Mouse (Mus musculus) heart, postnatal 10 days (tissue): ENCODE results near the gene Ush1g. TPM values are rescaled to one million over a fixed set of nuclear protein-coding genes. Genes with fewer than 3 reads are reported as not detected.

Source experiments
- DNase-seq, 2 experiments: peaks; one replicate each; pipeline ENCODE4 v3.0.0; 2021
- intact Hi-C: fragments of 180-260 bp; cut with DNase I; formaldehyde crosslinking; loops from one replicate; pipeline ENCODE4 v1.15.1; 2025
- total RNA-seq, 2 experiments: library from RNA; stranded (reverse); gene quantifications; 2 replicates each; pipeline ENCODE4 v1.2.3; 2021

The Ush1g gene
- total RNA-seq, 2 experiments from 2014 or later: 0.07 to 0.12 TPM

DNA sequence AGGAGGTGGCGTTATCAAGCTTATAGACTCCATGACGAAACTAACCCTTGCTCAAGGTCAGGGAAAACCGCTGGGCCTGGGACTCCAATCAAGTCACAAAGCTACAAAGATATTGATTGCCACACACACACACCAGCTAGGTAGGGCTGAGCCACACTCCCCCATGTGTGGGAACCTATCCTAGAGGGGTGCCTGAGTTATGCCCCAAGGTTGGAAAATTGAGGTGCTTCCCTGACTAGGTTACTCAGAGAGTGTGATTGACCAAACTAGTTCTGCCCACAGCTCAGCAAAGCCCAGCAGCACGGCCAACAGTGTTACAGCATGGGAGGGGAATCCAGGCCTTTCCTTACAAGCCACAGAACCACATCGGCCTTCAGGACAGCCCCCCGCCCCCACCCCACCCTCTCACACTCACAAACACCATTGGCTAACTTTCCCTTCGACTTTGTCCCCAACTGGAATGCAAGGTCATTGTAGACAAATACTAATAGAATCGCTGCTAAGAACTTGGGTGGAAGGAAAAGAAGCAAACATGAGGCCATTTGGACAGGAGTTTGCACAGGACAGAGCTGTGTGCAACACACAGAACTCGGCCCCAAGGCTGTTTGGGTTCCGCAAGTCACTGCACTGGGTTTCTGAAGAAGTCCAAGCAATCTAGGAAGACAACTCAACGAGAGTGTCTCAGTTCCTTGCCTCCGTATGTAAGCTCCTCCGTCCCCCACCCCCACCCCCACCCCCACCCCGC, 29.0 kb downstream of the Ush1g start:
- intact Hi-C loops: no loop called here
- DNase-seq: no peak

DNA sequence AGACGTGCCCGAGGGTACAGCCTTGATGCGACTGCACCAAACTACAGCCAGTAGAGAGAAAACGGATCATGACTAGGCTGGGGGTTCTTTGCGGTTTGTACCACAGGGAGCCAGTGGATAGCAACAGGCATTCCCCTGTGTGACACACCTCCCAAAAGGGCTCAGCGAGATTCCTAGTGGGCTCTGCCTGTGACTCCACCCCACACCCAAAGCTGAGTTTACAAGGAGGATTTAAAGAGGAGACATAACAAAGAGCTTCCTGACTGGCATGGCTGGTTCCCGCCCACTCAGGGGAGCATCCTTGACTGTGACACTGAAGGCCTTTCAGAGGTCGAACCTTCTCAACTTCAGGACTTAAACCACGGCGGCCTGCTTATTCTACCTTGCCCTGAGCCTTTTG, 30.3 kb downstream of the Ush1g start:
- intact Hi-C loops: no loop called here
- no peak for DNase-seq

DNA sequence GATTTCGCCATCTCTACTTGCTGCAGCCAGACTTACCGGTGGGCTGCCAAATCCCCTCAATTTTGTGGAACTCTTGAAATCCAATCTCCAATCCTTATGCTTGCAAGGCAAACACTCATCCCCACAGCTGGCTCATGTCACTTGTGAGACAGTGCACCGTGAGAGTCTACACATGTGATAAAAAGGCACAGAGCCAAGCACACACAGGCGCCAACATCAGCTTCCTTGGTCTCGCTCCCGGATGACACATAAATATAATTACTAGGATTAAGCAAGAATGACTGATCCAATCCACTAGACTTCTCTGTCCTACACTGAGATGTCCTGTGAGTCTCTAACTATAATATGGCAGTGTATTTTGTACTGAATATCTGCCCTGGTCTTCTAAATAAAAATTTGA, 30.9 kb downstream of the Ush1g start:
- intact Hi-C loops: no loop called here
- peak; percentile 89 for DNase-seq

DNA sequence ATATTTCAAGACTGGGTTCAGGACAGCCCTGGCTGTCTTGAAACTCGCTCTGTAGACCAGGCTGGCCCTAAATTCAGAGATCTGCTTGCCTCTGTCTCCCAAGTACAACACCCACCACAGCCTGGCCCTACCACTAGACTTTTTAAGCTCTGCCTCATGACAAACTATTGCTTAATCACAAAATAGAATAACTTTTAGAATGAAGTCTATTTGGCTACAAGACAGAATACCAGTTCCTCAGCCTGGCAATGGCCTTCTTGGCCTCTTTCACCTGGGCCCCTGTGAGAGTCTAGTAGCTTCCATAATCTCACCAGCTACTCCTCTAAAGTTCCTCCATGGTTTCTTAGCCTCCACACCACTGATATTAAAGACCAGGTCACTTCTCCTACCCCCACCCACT, 31.5 kb downstream of the Ush1g start:
- intact Hi-C loops: no loop called here
- no peak for DNase-seq

GRCm38 (mm10) chr11:115289885-115290284, 32.0 kb downstream of the Ush1g start:
- intact Hi-C loops: no loop called here
- no peak for DNase-seq

DNA sequence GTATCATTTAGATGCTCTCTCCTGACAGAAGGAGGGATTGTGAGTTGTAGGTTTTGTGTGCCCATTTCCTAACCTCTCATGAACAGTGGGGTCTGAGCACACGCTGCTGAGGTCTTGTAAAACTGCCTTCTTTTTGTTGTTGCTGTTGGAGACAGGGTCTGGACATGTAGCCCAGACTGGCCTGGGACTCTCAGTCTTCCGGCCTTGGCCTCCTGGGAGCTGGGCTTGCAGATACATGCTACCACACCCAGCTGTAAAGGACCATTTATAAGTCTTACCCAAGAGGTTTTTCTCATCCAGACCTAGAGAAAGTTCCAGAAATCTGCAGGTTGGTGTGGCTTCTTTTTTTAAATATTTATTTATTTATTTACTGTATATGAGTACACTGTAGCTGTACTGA, 33.5 kb downstream of the Ush1g start:
- intact Hi-C loops: no loop called here
- DNase-seq: no peak

DNA sequence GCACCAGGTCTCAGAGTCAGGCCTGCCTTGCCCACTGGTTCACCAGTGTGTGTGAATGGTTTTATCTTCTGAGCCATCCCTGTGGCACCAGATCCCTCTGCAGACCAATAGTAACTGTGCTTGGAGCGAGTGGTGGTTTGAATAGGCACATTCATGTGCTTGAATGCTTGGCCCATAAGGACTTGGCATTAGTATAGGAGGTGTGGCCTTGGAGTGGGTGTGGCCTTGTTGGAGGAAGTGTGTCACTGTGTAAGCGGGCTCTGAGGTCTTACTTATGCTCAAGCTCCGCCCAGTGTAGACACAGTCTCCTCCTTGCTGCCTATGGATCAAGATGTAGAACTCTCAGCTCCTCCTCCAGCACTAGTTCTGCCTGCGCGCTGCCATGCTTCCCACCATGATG, 34.5 kb downstream of the Ush1g start:
- DNase-seq: no peak
- intact Hi-C loops: no loop called here

DNA sequence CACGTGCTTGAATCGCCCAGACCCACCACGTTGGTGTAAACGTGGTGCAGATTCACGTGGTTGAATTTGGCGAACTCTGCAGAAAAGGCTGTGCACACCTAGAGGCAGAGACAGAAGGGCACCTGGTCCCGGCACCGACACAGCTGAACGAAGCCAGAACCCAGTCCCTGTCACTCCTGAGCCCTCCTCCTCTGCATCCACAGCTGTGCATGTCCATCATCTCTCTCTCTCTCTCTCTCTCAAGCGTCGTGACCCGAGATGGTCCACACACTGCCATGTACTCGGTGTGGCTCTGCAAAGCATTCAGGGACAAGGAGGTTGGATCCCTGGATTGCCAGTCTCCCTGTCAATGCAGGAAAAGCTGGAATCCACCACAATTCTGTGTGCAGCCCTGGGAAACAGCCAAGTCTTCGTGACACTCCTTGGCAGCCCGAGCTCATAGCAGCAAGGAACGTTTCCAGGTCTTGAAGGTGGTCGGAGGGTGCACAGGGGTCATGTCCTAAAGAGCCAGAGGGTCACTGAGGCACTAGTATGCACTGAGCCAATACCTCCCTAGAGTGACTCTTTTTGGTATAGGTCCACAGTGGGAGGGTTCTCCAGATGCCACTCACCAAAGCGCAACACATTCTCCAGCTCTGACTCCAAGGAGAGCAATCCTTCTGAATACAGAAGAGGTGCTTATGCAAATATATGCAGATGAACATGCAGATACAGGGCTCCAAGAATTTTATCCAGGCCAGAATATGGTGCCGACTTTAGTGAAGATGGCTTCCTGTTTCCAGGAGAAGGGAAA, 35.4 kb downstream of the Ush1g start:
- DNase-seq: no peak
- intact Hi-C loops: no loop called here

- no peak for DNase-seq
- intact Hi-C loops: no loop called here
Observed at GRCm38 (mm10) chr11:115285282-115285681, 36.6 kb downstream of the Ush1g start.

GRCm38 (mm10) chr11:115283891-115284620, 37.8 kb downstream of the Ush1g start:
- DNase-seq: no peak

DNA sequence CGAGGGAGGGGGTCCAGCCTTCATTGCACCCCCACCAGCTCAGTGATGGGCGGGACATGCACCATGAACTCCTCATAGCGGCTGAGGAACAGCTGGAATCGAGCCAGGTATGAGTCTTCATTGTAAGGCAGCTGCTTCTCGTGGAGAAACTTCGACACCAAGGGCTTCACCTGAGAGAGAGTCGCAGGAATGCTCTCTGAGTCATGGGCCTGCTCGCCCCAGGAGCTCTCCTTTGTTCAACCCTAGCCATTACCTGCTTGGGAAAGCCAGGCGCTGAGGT, 38.4 kb downstream of the Ush1g start:
- DNase-seq: no peak
- intact Hi-C loops: no loop called here

More at GRCm38 (mm10) chr11:115283891-115284620, 37.8 kb downstream of the Ush1g start:
- intact Hi-C loops: no loop called here

GRCm38 (mm10) chr11:115282723-115283485, 38.9 kb downstream of the Ush1g start:
- intact Hi-C loops: no loop called here
- no peak for DNase-seq

DNA sequence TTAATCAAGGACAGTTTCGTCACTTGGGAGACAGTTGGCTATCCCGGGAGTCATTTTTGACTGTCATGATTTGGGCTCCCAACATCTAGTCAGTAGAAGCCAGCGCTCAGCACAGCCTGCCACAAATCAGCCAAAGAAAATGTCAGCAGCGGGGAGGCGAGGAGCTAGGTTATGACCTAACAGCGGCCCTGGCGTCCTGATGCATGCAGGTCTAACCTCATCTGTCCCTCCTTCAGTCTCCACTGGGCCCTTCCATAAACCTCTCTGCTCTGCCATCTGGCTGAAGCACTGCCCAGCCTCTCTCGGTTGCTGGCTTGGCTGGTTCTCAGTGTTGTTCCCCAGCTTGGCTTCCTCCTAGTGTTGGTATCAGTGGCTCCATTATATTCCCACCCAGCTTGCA, 39.5 kb downstream of the Ush1g start:
- peak; percentile 52 to 57 for DNase-seq
- intact Hi-C loops: no loop called here

GRCm38 (mm10) chr11:115279726-115280125, 42.1 kb downstream of the Ush1g start:
- intact Hi-C loops: no loop called here
- no peak for DNase-seq

- intact Hi-C loops: no loop called here
- no peak for DNase-seq
Observed at GRCm38 (mm10) chr11:115278176-115278575, 43.7 kb downstream of the Ush1g start.

- no peak for DNase-seq
- intact Hi-C loops: no loop called here
Observed at GRCm38 (mm10) chr11:115277604-115277975, 44.3 kb downstream of the Ush1g start.

DNA sequence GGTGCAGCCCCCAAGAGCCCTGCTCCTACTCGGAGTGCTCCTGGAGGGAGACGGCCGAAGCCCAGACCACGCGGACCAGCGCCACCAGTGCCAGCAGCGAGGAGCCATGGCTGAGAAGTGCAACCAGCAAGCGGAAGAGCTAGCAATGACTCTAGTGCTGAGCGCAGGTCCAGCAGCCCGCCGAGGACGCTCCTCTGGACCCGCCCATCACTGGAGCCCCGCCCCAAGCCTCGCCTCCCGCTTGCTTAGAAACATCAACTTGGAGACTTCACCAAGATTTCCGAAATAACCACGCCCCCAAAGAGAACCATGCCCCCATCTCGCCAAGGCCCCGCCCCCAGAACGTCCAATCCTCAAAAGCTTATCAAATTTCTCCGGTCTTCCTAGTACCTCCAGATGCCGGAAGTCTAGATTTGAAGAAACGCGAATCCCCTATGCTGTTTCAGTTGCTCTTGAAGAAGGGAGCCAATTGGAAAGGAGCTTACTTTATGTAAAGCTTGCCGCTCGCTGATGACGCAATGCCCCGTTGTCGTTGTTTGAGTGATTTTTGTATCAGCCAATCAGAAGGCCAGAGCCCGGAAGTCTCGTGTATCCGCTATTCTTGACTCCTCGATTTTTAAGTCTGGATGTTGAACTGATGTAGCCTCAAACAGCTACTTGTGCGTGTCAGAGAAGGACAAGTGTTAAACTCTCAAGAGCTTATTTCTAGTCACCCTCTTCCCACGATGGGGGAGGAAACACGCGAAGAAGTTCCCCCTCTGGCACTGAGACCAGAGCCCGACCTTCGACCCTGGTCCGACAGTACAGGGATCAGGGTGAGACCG, 44.8 kb downstream of the Ush1g start, which contains the start of gene Fdxr:
Fdxr (minus strand) TSS at position 271 of the 824 bp plus-strand sequence.
- intact Hi-C loops: no loop called here
- DNase-seq: peak; percentile 99

- DNase-seq: no peak
Observed at GRCm38 (mm10) chr11:115275954-115276353, 45.9 kb downstream of the Ush1g start.

DNA sequence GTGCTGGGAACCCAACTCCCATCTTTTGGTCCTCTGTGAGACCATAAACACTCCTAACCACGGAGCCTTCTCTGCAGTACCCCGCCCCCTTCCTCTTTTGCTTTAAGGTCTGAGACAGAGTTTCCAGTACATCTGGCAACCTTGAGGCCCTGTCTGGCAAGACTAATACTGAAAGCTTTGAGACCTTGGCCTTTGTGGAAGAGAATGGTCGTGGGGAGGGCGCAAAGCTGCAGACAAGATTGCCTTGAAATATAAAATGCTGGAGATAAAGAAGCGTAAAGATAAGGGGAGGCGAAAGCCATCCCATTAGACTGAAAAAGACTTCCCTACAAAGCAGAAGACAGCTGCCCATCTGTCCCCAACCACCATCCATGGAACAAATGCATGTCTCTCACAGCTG, 46.3 kb downstream of the Ush1g start:
- no peak for DNase-seq
- intact Hi-C loops: no loop called here

More at GRCm38 (mm10) chr11:115275954-115276353, 45.9 kb downstream of the Ush1g start:
- intact Hi-C loops: no loop called here

- intact Hi-C loops: loop anchor here (5.0 kb wide), 2 partner anchors 52 to 192 kb away; no protein-coding TSS in a partner anchor
- DNase-seq: no peak
Observed at GRCm38 (mm10) chr11:115274771-115275170, 47.1 kb downstream of the Ush1g start.
